Mouse (Mus musculus) heart, embryonic 13.5 days (tissue): ENCODE measurements around the gene Auts2. TPM values are rescaled to one million over a fixed set of nuclear protein-coding genes. Genes with fewer than 3 reads are reported as not detected.

ENCODE experiments used
- ATAC-seq: fragments of 200-750 bp; cut with Nextera tagmentation; 2 replicates; pipeline ENCODE4 v1.8.0; 2017; ENCODE audit warnings: moderate TSS enrichment; ENCODE audit not compliant: insufficient number of reproducible peaks, low FRiP score, low TSS enrichment; ENCODE audit errors: extremely low read depth
- H3K27ac ChIP-seq: fragments of 300-500 bp; sonication (generic); replicated peaks from 2 replicates; pipeline ENCODE4 v1.5.1; 2015; ENCODE audit warnings: moderate library complexity, mild to moderate bottlenecking, inconsistent platforms
- H3K27me3 ChIP-seq: fragments of 300-500 bp; sonication (generic); replicated peaks from 2 replicates; pipeline ENCODE4 v1.6.1; 2015; ENCODE audit warnings: mild to moderate bottlenecking, inconsistent platforms
- H3K36me3 ChIP-seq: fragments of 300-500 bp; sonication (generic); 2 replicates; pipeline ENCODE4 v1.6.1; 2015; ENCODE audit warnings: mild to moderate bottlenecking, inconsistent platforms
- H3K4me1 ChIP-seq: fragments of 300-500 bp; sonication (generic); 2 replicates; pipeline ENCODE4 v1.6.1; 2015; ENCODE audit warnings: inconsistent platforms
- H3K4me2 ChIP-seq: fragments of 300-500 bp; sonication (generic); 2 replicates; pipeline ENCODE4 v1.6.1; 2015; ENCODE audit warnings: inconsistent platforms, mild to moderate bottlenecking, moderate library complexity
- H3K4me3 ChIP-seq: fragments of 300-500 bp; sonication (generic); 2 replicates; pipeline ENCODE4 v1.5.1; 2015; ENCODE audit warnings: moderate library complexity, mild to moderate bottlenecking, inconsistent platforms
- H3K9ac ChIP-seq: fragments of 300-500 bp; sonication (generic); 2 replicates; pipeline ENCODE4 v1.6.1; 2015; ENCODE audit warnings: inconsistent platforms, mild to moderate bottlenecking, moderate library complexity
- H3K9me3 ChIP-seq: fragments of 300-500 bp; sonication (generic); 2 replicates; pipeline ENCODE4 v1.6.1; 2016; ENCODE audit warnings: inconsistent platforms
- WGBS: fragments of 180-500 bp; shearing (Covaris S2); methylation state at CpG from one replicate; pipeline ENCODE4 v1.1.7; 2015; ENCODE audit warnings: mixed read lengths; 5-methylcytosine and 5-hydroxymethylcytosine counted together
- polyA plus RNA-seq: library from polyadenylated mRNA; unstranded; fragments of >200 nt; fragmentation: Nextera tagmentation; extraction: Ambion mirVana; gene quantifications from 2 replicates; pipeline ENCODE4 v1.2.1, GENCODE M21; 2015

Gene Auts2
- polyA plus RNA-seq, 1 experiment from 2014 or later = 13.8 TPM

GRCm38 (mm10) chr5:131429563-131429962, 1113.6 kb downstream of the Auts2 start:
- Histone ChIP-seq H3K4me1 (no peaks in the 10 kb centered on the region), H3K27ac (no peak overlapping the region), H3K4me3 (no peak overlapping the region), H3K36me3 (no peaks in the 10 kb centered on the region), H3K9me3 (no peaks in the 10 kb centered on the region), H3K4me2 (no peak overlapping the region), H3K9ac (no peak overlapping the region), H3K27me3 (peaks cover 14% of the 10 kb centered on the region; the same call in 1 of the 2 replicates)
- 50% methylated on average over 6 of the region's 6 CpGs for WGBS
- ATAC-seq = no peak

DNA sequence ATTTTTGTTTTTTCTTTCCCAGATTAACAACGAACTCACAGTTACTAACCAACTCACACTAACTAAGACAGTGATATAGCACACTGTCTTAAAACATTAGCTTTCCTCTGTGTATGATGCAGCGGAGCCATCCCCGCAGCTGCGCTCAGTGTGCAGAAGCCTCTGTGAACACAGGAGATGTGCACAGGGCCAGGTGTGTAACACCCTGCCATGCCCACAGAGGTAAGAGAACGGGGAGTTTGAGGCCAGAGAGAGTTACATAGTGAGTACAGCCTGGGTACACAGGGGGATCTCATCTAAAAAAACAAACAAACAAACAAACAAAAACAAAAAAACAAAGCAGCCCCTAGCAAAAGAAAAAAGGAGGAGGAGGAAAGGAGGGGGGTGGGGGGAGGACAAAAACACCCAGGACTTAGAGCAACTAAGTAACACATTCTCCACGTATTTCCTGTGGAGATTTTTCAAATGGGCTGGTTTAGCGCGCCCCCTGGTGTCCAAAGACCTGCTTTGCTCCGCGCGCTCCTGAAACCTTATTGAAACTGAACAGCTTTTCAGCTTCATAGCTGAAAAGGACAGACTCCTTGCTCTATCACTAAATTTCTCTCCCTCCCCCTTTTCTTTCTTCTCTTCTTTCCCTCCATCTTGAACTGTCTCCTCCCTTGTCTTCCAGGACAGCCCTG, 1115.3 kb downstream of the Auts2 start:
- no peaks in the 10 kb centered on the region for H3K9me3 ChIP-seq
- WGBS = 32% methylated on average over 11 of the region's 11 CpGs
- H3K36me3 ChIP-seq = no peaks in the 10 kb centered on the region
- no peak overlapping the region for H3K4me2 ChIP-seq
- no peaks in the 10 kb centered on the region for H3K4me1 ChIP-seq
- no peak overlapping the region for H3K4me3 ChIP-seq
- H3K27ac ChIP-seq = no peak overlapping the region
- no peak for ATAC-seq
- peaks cover 14% of the 10 kb centered on the region; the same call in 1 of the 2 replicates for H3K27me3 ChIP-seq
- H3K9ac ChIP-seq = no peak overlapping the region

DNA sequence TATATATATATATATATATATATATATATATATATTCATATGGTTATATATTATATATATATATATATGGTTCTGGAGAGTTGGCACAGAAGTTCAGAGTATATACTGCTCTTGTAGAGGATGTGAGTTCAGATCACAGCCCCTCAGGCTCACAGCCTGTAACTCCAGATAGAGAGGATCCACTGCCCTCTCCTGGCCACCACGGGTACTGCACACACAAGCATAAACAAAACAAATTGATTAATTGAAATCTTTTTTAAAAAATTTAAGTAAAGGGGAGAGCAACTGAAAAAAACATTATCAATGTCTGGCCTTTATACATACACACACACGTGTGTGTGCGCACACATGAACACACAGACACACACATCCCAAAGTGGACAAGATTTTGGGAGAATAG, 1120.4 kb downstream of the Auts2 start:
- Histone ChIP-seq H3K9ac (no peak overlapping the region), H3K4me3 (no peak overlapping the region), H3K4me2 (no peak overlapping the region), H3K27me3 (no peaks in the 10 kb centered on the region), H3K36me3 (no peaks in the 10 kb centered on the region), H3K27ac (no peak overlapping the region), H3K9me3 (no peaks in the 10 kb centered on the region), H3K4me1 (no peaks in the 10 kb centered on the region)
- 70% methylated on average over 3 of the region's 3 CpGs for WGBS
- no peak for ATAC-seq

GRCm38 (mm10) chr5:131420406-131420805, 1122.7 kb downstream of the Auts2 start:
- no peak for ATAC-seq
- no peak overlapping the region for H3K27ac ChIP-seq
- no peak overlapping the region for H3K4me2 ChIP-seq
- H3K27me3 ChIP-seq = no peaks in the 10 kb centered on the region
- H3K4me1 ChIP-seq = no peaks in the 10 kb centered on the region
- H3K9me3 ChIP-seq = no peaks in the 10 kb centered on the region
- H3K36me3 ChIP-seq = no peaks in the 10 kb centered on the region
- H3K9ac ChIP-seq = no peak overlapping the region
- H3K4me3 ChIP-seq = no peak overlapping the region
- WGBS = 58% methylated on average over 2 of the region's 2 CpGs

DNA sequence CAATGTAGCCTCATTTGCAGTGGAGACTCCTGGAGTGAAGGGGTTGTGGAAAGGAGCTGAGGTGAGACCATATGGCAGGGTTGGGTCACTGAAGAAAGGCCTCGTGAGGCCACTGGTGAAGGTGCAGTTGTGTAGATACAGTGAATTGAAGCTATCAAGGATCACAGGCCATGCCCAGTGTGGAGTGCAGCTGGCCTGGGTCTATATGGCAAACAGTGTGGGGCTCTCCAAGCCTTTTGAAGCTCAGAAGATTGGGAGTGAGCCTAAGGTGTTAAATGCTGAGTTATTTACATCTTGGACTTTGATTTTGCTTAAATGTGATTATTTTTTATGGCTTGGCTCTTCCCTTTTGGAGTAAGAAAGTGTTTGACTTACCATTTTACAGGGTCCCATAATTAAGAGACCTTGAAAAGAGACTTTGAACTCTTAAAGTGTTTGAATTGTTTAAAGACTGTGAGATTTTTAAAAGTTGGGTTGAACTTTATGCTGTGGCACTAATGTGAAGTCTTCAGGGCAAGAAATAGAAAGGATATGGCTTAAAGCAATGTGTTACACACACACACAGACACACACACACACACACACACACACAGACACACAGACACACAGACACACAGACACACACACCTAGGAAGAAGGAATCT, 1127.1 kb downstream of the Auts2 start:
- no peaks in the 10 kb centered on the region for H3K36me3 ChIP-seq
- H3K9me3 ChIP-seq = peaks cover 8% of the 10 kb centered on the region; the same call in 1 of the 2 replicates
- no peak overlapping the region for H3K4me2 ChIP-seq
- H3K27me3 ChIP-seq = no peaks in the 10 kb centered on the region
- no peaks in the 10 kb centered on the region for H3K4me1 ChIP-seq
- H3K9ac ChIP-seq = no peak overlapping the region
- H3K27ac ChIP-seq = no peak overlapping the region
- no peak overlapping the region for H3K4me3 ChIP-seq
- 67% methylated on average over 1 of the region's 1 CpGs for WGBS
- ATAC-seq = no peak

GRCm38 (mm10) chr5:131398250-131398649, 1144.9 kb downstream of the Auts2 start:
- no peak for ATAC-seq
- Histone ChIP-seq H3K27ac (no peak overlapping the region), H3K4me2 (no peak overlapping the region), H3K4me3 (no peak overlapping the region), H3K36me3 (no peaks in the 10 kb centered on the region), H3K9ac (no peak overlapping the region), H3K9me3 (peaks cover 4% of the 10 kb centered on the region; the same call in 1 of the 2 replicates), H3K27me3 (no peaks in the 10 kb centered on the region), H3K4me1 (no peaks in the 10 kb centered on the region)
- WGBS = 56% methylated on average over 3 of the region's 3 CpGs

DNA sequence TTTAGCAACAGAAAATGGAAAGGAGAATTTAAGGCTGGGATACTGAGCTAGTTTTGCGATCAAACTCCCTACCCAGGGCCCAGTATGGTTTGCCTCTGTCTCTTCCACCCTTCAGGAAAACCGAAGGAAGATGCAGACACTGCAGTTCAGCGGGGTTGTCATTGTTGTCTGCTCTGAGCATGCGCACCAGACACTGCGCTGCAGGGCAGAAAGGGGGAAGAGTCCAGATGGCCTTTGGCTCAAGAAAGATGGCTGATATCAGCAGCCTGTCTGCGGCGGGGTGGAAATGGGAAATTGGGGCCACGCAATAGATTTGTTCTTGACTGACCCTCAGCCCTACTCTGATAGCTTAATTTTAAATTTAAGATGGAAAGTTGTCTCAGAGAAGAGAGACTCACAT, 1147.4 kb downstream of the Auts2 start:
- H3K27me3 ChIP-seq = no peaks in the 10 kb centered on the region
- H3K9me3 ChIP-seq = no peaks in the 10 kb centered on the region; the same call in 1 of the 2 replicates
- H3K36me3 ChIP-seq = no peaks in the 10 kb centered on the region
- no peak for ATAC-seq
- H3K27ac ChIP-seq = no peak overlapping the region
- 65% methylated on average over 8 of the region's 8 CpGs for WGBS
- no peak overlapping the region for H3K4me2 ChIP-seq
- H3K4me1 ChIP-seq = no peaks in the 10 kb centered on the region
- no peak overlapping the region for H3K9ac ChIP-seq
- H3K4me3 ChIP-seq = no peak overlapping the region
